Mouse (Mus musculus) G1E (cell line): ENCODE measurements at regions not wholly inside any gene's neighbourhood (a gene's known extent, or its start where the extent isn't known, plus 50 kb on each side); places are given as distances from the start of the nearest gene placed in this dataset.

ENCODE experiments used
- ATAC-seq: 2 replicates; pipeline ENCODE4 v1.8.0; 2016; ENCODE audit warnings: mild to moderate bottlenecking; ENCODE audit not compliant: insufficient number of reproducible peaks, poor library complexity, low FRiP score, severe bottlenecking; ENCODE audit errors: extremely low read depth
- DNase-seq: peaks from one replicate; pipeline ENCODE4 v3.0.0; 2012; ENCODE audit warnings: low spot score
- H3K27me3 ChIP-seq: 2 replicates; pipeline ENCODE4 v1.6.1; 2012; ENCODE audit warnings: mild to moderate bottlenecking, low read length, inconsistent platforms; ENCODE audit not compliant: insufficient read depth
- H3K36me3 ChIP-seq: replicated peaks from 2 replicates; pipeline ENCODE3; 2012; ENCODE audit warnings: mild to moderate bottlenecking, inconsistent platforms
- H3K4me1 ChIP-seq: 2 replicates; pipeline ENCODE4 v1.6.1; 2012; ENCODE audit warnings: low read depth, low read length, inconsistent platforms, mixed read lengths; ENCODE audit not compliant: insufficient read depth
- H3K4me3 ChIP-seq: 2 replicates; pipeline ENCODE4 v1.5.1; 2012; ENCODE audit warnings: low read depth, mild to moderate bottlenecking, inconsistent platforms, low read length, moderate library complexity, mixed read lengths
- H3K9me3 ChIP-seq: replicated peaks from 2 replicates; pipeline ENCODE4 v1.6.1; 2012; ENCODE audit warnings: inconsistent platforms
- CTCF ChIP-seq: IDR thresholded peaks from 2 replicates; pipeline ENCODE4 v1.5.1; 2012; ENCODE audit warnings: low read depth, low read length, inconsistent platforms, mixed read lengths
- GATA1 ChIP-seq: IDR thresholded peaks from 2 replicates; pipeline ENCODE4 v1.6.1; 2012; ENCODE audit warnings: borderline replicate concordance, low read length, inconsistent platforms, mixed read lengths
- GATA2 ChIP-seq: IDR thresholded peaks from 2 replicates; pipeline ENCODE4 v1.6.1; 2012; ENCODE audit warnings: low read depth, low read length, inconsistent platforms, borderline replicate concordance
- POLR2AphosphoS5 ChIP-seq: IDR thresholded peaks from 2 replicates; pipeline ENCODE4 v1.6.1; 2012; ENCODE audit warnings: low read depth, low read length, inconsistent platforms; ENCODE audit not compliant: insufficient replicate concordance
- TAL1 ChIP-seq: conservative IDR thresholded peaks from 2 replicates; pipeline ENCODE4 v1.6.1; 2012; ENCODE audit warnings: low read depth, low read length, inconsistent platforms, mixed read lengths

GRCm38 (mm10) chr13:107573499-107574355 is 470.5 kb upstream of the Smim15 start:
- no peak for ATAC-seq
- no peaks in the 10 kb centered on the region for H3K36me3 ChIP-seq

DNA sequence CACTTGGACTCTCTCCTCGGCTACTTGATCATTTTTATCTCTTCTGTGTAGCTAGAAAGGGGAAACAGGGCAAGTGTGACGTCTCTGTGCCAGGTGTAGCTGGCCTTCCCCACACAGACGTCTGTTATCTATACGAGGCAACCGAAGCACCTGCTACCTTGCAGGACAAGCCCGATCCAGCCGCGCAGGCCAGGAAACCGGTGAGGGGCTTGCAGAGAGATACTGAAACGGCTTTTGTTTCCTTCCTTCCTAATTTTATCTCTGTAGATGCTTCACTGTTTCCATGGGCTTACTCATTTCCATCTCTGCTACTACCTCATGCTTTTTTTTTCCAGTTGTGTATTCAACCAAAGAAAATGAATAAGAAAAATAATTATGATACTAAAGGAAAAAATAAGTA is 472.7 kb upstream of the Smim15 start:
- Histone ChIP-seq H3K4me3 (no peak overlapping the region; the same call in 1 of the 2 replicates), H3K9me3 (no peaks in the 10 kb centered on the region; the same call in 1 of the 2 replicates), H3K36me3 (no peaks in the 10 kb centered on the region), H3K27me3 (no peaks in the 10 kb centered on the region), H3K4me1 (peaks cover 64% of the 10 kb centered on the region)
- TF ChIP-seq CTCF, result no peak
- TF ChIP-seq TAL1, result peak; percentile 58
- DNase-seq (peak; percentile 20), ATAC-seq (peak; percentile 67)

More at GRCm38 (mm10) chr13:107573499-107574355, 470.5 kb upstream of the Smim15 start:
- H3K4me1 ChIP-seq, result peaks cover 75% of the 10 kb centered on the region
- no peak for TF ChIP-seq GATA2
- no peak for TF ChIP-seq CTCF
- no peak for TF ChIP-seq GATA1
- TF ChIP-seq POLR2AphosphoS5, result no peak
- no peak for TF ChIP-seq TAL1
- no peaks in the 10 kb centered on the region; the same call in 1 of the 2 replicates for H3K9me3 ChIP-seq
- no peak for DNase-seq
- no peak overlapping the region for H3K4me3 ChIP-seq
- H3K27me3 ChIP-seq, result no peaks in the 10 kb centered on the region

- no peaks in the 10 kb centered on the region for H3K9me3 ChIP-seq
- H3K4me1 ChIP-seq, result peaks cover 44% of the 10 kb centered on the region
- H3K36me3 ChIP-seq, result no peaks in the 10 kb centered on the region
- H3K27me3 ChIP-seq, result no peaks in the 10 kb centered on the region
- DNase-seq, result no peak
- TF ChIP-seq CTCF (no peak), TAL1 (peak; percentile 58; the same call in 1 of the 2 replicates)
- ATAC-seq, result peak; percentile 71
- H3K4me3 ChIP-seq, result no peak overlapping the region
Measured at GRCm38 (mm10) chr13:107569477-107569876, 474.8 kb upstream of the Smim15 start.

DNA sequence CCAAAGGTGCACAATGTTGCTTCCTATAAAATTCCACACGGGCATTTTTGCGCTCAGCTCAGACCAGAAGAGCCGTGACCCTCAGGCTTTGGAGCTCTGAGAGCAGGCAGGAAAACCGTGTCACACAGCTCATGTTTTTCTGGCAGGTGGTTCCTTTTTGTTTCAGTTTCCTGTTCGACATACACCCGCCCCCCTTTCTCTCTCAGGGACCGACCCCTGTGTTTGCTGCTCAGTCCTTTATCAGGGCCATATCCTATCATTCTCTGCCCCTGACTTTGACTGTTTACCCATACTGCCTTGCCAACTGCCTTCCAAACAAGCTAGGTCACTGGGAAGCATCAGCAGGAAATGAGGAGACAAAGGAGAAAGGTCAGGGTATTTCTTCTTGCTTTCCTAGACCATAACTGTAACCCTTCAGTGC is 475.5 kb upstream of the Smim15 start:
- H3K36me3 ChIP-seq, result no peaks in the 10 kb centered on the region
- H3K9me3 ChIP-seq, result no peaks in the 10 kb centered on the region
- no peak overlapping the region for H3K4me3 ChIP-seq
- DNase-seq (no peak), ATAC-seq (no peak)
- no peaks in the 10 kb centered on the region for H3K27me3 ChIP-seq
- TF ChIP-seq TAL1, result no peak
- TF ChIP-seq CTCF, result no peak
- no peak for TF ChIP-seq GATA1
- TF ChIP-seq POLR2AphosphoS5, result no peak
- TF ChIP-seq GATA2, result no peak
- peaks cover 37% of the 10 kb centered on the region for H3K4me1 ChIP-seq

- Histone ChIP-seq H3K27me3 (no peaks in the 10 kb centered on the region), H3K4me3 (no peak overlapping the region), H3K36me3 (no peaks in the 10 kb centered on the region), H3K4me1 (no peaks in the 10 kb centered on the region), H3K9me3 (no peaks in the 10 kb centered on the region)
- DNase-seq, result no peak
- no peak for TF ChIP-seq TAL1
- no peak for TF ChIP-seq GATA1
- TF ChIP-seq GATA2, result no peak
- TF ChIP-seq POLR2AphosphoS5, result no peak
- TF ChIP-seq CTCF, result no peak
- no peak for ATAC-seq
Measured at GRCm38 (mm10) chr13:107562463-107562862, 481.8 kb upstream of the Smim15 start.

DNA sequence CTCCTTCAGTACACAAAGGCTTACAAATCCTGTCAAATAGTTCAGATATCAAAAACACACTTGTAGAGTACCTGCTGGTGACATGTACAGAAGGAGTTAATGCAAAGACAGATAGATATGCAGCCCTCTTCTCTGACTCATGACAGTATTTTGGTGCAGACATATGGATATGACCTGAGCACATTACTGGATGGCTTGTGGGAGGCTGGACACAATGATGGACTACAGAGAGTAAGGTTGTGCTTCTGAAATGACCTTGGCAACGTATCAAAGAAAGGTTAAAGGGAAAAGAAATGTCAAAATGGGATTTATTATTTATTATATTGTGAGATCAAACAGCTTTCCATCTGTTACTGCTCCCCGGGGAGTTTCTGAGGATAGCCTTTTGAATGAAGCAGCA is 482.7 kb upstream of the Smim15 start:
- Histone ChIP-seq H3K36me3 (no peaks in the 10 kb centered on the region), H3K4me3 (no peak overlapping the region), H3K4me1 (no peaks in the 10 kb centered on the region), H3K9me3 (no peaks in the 10 kb centered on the region), H3K27me3 (no peaks in the 10 kb centered on the region)
- ATAC-seq (no peak), DNase-seq (no peak)
- no peak for TF ChIP-seq TAL1
- TF ChIP-seq POLR2AphosphoS5, result no peak
- TF ChIP-seq CTCF, result no peak
- TF ChIP-seq GATA1, result no peak
- no peak for TF ChIP-seq GATA2

GRCm38 (mm10) chr13:107555958-107556357 is 488.3 kb upstream of the Smim15 start:
- H3K27me3 ChIP-seq, result no peaks in the 10 kb centered on the region
- ATAC-seq (no peak), DNase-seq (no peak)
- H3K36me3 ChIP-seq, result no peaks in the 10 kb centered on the region
- no peaks in the 10 kb centered on the region for H3K9me3 ChIP-seq
- no peak overlapping the region for H3K4me3 ChIP-seq
- no peak for TF ChIP-seq GATA2
- TF ChIP-seq GATA1, result no peak
- no peak for TF ChIP-seq TAL1
- TF ChIP-seq POLR2AphosphoS5, result no peak
- TF ChIP-seq CTCF, result no peak
- H3K4me1 ChIP-seq, result no peaks in the 10 kb centered on the region
